Mouse (Mus musculus): ENCODE data around the gene Zmym3. TPM values are rescaled to one million over a fixed set of nuclear protein-coding genes. Genes with fewer than 3 reads are reported as not detected.
"Not testable (repeated sequence)": the region's sequence is repeated elsewhere in the genome, so short reads cannot be mapped to it uniquely, and the experiment has no call there.

Gene Zmym3
- total RNA-seq, 4 experiments from 2014 or later = 10.2 to 21.5 (median 16.2) TPM

GRCm38 (mm10) chrX:101376190-101376968 is 44.3 kb downstream of the Zmym3 start, which contains the start of gene Gjb1:
Gene Gjb1 (plus strand): TSS chrX:101376378.
- no peak for DNase-seq (ENCODE audit: low spot score)

- no peak for DNase-seq (ENCODE audit: low spot score)
Measured at GRCm38 (mm10) chrX:101372946-101373345, 47.7 kb downstream of the Zmym3 start.

GRCm38 (mm10) chrX:101370573-101370972 is 50.1 kb downstream of the Zmym3 start:
- no peak for DNase-seq (ENCODE audit: low spot score)

- DNase-seq (ENCODE audit: low spot score) = no peak
Measured at GRCm38 (mm10) chrX:101369001-101369400, 51.6 kb downstream of the Zmym3 start.

- not testable (repeated sequence) for DNase-seq (ENCODE audit: low spot score)
Measured at GRCm38 (mm10) chrX:101358902-101359301, 61.7 kb downstream of the Zmym3 start.

Other genes with a start within 250 kb of the Zmym3 start
- gene Snx12, start 198.3 kb downstream of the Zmym3 start, total RNA-seq (2022) = 10 to 100 TPM; 35.3 to 41.2 (median 38.4) TPM
- 10 to 100 TPM; 59.7 to 68.9 (median 64.1) TPM for gene Foxo4, start 166.3 kb downstream of the Zmym3 start, total RNA-seq (2022)
- not detected for gene Gm614, start 156.9 kb downstream of the Zmym3 start, total RNA-seq (2022)
- gene Il2rg, start 152.6 kb downstream of the Zmym3 start, total RNA-seq (2022) = 10 to 100 TPM in 2 of 4 experiments, 1 to 10 TPM in 2; 7.0 to 10.2 (median 9.4) TPM
- gene Gm20489, start 151.8 kb downstream of the Zmym3 start, total RNA-seq (2022) = not detected
- gene Med12, start 146.8 kb downstream of the Zmym3 start, total RNA-seq (2022) = 10 to 100 TPM; 15.7 to 20.3 (median 19.5) TPM
- gene Nlgn3, start 121.7 kb downstream of the Zmym3 start, total RNA-seq (2022) = 1 to 10 TPM in 1 of 4 experiments, under 1 TPM in 3; 0.34 to 1.2 (median 0.78) TPM
- gene Gjb1, start 44.5 kb downstream of the Zmym3 start, total RNA-seq (2022) = not detected
- 10 to 100 TPM; 52.5 to 70.1 (median 58.9) TPM for gene Nono, start 8.5 kb upstream of the Zmym3 start, total RNA-seq (2022)
- 100 to 1,000 TPM; 154 to 226 (median 179) TPM for gene Itgb1bp2, start 28.2 kb upstream of the Zmym3 start, total RNA-seq (2022)
- gene Taf1, start 111.9 kb upstream of the Zmym3 start, total RNA-seq (2022) = 10 to 100 TPM; 12.8 to 17.5 (median 15.1) TPM
- 10 to 100 TPM; 53.6 to 66.9 (median 60.0) TPM for gene Ogt, start 219.2 kb upstream of the Zmym3 start, total RNA-seq (2022)

Measured in heart, adult 8-10 months (tissue).